Mouse (Mus musculus): ENCODE data around the gene Tgm1.
A peak's percentile ranks its signal among the peaks of the same experiment; 100 is the strongest.

Tgm1 gene

GRCm38 (mm10) chr14:55713729-55714122, at the start of gene Tgm1:
Gene Tgm1, minus strand, starts transcription at chr14:55713926.
- no peak for DNase-seq (ENCODE audit: low spot score)

DNA sequence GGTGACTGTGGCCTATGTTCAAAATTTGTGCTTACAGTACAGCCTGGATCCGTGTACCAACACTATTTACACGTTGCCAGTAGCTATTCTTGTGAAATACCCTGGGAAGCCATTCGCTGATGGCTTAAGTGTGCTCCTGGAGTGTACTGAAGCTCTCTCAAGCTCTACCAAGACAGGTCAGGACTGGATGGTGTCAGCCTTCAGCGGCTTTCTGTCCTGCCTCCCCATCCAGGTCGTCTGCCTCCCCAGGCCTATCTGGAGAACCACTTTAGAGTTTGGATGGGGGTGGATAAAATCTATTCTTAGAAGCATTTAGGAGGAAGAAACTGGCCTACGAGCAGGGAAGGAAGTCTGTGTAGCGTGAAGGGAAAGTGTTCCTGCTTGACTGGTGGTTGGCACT, 49.4 kb upstream of the Tgm1 start:
- DNase-seq (ENCODE audit: low spot score) = no peak

GRCm38 (mm10) chr14:55762001-55762821, 48.5 kb upstream of the Tgm1 start:
- no peak for DNase-seq (ENCODE audit: low spot score)

GRCm38 (mm10) chr14:55761163-55761562, 47.4 kb upstream of the Tgm1 start, which contains the start of gene Ltb4r2:
Gene Ltb4r2, plus strand, starts transcription at chr14:55761428.
- DNase-seq (ENCODE audit: low spot score) = no peak

DNA sequence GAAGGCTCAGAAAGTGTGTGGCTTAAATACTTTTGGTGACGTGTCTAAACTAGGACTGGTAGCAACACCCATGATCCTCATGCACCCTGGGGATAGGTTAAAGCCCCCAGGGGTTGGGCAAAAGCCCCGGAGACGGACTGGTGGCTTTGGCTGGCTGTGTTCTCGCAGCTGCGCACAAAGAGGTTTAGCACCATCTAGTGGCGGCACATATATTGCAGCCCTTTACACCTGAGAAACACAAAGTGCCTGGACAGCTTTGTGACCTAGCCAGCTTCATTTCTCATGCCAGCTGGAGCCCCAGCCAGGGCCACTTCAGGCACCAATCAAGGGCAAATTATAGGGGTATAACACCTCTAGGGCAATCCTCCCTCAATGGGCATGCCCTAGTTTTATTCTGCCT, 46.4 kb upstream of the Tgm1 start:
- DNase-seq (ENCODE audit: low spot score) = peak; percentile 79

DNA sequence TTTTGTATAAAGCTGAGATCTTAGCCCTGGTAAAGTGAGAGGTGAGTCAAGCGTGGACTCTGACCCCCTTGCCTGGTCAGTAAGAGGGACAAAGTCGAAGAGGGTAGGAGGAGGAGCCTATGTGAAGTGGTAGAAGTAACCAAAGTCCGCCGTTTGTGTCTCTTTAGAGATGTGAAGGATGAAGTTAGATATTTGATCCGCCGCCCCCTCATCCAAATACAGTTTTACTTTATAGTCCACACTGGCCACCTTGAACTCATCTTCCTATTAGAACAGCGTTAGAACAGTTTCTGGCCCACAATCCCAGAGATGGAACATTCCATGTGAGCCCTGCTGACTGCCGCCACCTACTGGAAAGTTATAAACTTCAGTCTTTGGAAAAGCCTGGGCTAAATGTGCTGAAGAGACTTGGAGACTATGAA, 44.6 kb upstream of the Tgm1 start, which contains the start of gene Cideb:
Gene Cideb, minus strand, starts transcription at position 96 of the 422 bp plus-strand sequence.
- DNase-seq (ENCODE audit: low spot score) = peak; percentile 74

- no peak for DNase-seq (ENCODE audit: low spot score)
Measured at GRCm38 (mm10) chr14:55757566-55757965, 43.8 kb upstream of the Tgm1 start.

- DNase-seq (ENCODE audit: low spot score) = no peak
Measured at GRCm38 (mm10) chr14:55747051-55747847, 33.5 kb upstream of the Tgm1 start.

GRCm38 (mm10) chr14:55745861-55746237, 32.1 kb upstream of the Tgm1 start:
- DNase-seq (ENCODE audit: low spot score) = no peak

GRCm38 (mm10) chr14:55745180-55745860, 31.6 kb upstream of the Tgm1 start, which contains the start of the genes Dhrs1 and Nop9:
Gene Dhrs1, minus strand, starts transcription at chr14:55745690.
Gene Nop9, plus strand, starts transcription at chr14:55745693.
- DNase-seq (ENCODE audit: low spot score) = peak; percentile 85

GRCm38 (mm10) chr14:55743711-55744110, 30.0 kb upstream of the Tgm1 start:
- peak; percentile 82 for DNase-seq (ENCODE audit: low spot score)

- no peak for DNase-seq (ENCODE audit: low spot score)
Measured at GRCm38 (mm10) chr14:55737086-55737687, 23.5 kb upstream of the Tgm1 start.

DNA sequence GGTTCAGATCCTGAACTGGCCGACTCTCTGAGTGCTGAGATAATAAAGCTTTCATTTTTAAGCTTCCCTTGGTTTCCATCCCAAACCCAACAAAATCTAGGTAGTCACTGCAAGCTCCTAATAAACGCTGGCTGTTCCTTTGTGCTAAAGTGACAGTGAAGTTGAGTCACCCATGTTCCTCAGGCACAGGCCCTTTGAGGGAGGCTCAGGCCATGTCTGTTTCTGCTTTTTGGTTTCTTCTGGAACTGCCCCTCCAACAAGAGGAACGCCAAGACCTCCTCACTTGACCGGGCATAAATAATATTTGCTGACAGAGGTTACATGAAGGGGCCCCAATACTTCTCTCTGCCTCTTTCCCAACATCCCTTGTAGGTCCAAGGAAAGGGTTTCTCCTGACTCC, 22.0 kb upstream of the Tgm1 start:
- DNase-seq (ENCODE audit: low spot score) = no peak

- DNase-seq (ENCODE audit: low spot score) = no peak
Measured at GRCm38 (mm10) chr14:55735334-55735733, 21.6 kb upstream of the Tgm1 start.

DNA sequence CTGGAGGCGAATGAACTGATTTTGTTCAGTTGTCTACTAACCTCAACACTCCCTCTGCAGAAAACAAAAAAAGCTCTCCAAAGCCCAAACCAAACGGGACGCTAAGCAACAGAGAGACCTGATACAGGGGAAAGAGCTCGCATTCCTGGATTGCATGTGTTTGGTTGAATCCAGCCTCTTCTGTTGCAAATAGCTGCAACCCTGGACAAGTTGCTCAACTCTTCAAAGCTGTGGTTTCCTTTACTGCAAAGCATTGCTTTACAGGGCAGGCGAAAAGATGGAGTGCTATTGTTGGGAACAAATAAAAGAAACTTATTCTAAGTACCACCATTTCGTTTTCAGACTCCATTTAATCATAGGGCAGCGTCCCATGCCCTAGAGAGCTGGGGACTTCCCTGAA, 21.1 kb upstream of the Tgm1 start:
- no peak for DNase-seq (ENCODE audit: low spot score)

DNA sequence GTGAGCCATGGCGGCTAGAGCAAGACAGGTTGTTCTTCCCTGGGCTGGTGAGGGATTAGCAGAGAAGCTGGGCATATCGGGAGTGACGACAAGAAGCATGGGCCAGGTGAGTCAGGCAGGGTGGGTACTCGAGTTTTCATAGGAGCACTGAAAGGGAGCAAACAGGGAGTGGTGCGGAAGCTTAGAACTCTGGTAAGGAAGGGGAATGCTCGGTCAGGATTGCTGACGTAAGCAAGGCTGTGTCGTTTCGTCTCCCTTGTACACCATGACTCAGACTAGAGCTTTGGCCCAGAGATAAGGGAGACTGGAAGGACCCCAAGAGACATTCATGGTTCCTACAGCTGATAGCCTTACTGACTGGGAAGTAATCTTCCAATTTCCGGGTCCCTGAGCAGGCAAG, 20.2 kb upstream of the Tgm1 start:
- DNase-seq (ENCODE audit: low spot score) = no peak

GRCm38 (mm10) chr14:55730531-55731032, 16.9 kb upstream of the Tgm1 start:
- DNase-seq (ENCODE audit: low spot score) = no peak

- DNase-seq (ENCODE audit: low spot score) = no peak
Measured at GRCm38 (mm10) chr14:55730116-55730515, 16.4 kb upstream of the Tgm1 start.

- DNase-seq (ENCODE audit: low spot score) = no peak
Measured at GRCm38 (mm10) chr14:55727889-55728685, 14.4 kb upstream of the Tgm1 start.

- no peak for DNase-seq (ENCODE audit: low spot score)
Measured at GRCm38 (mm10) chr14:55726261-55726660, 12.5 kb upstream of the Tgm1 start.

- peak; percentile 82 for DNase-seq (ENCODE audit: low spot score)
Measured at GRCm38 (mm10) chr14:55724411-55724871, 10.7 kb upstream of the Tgm1 start.
